Mouse (Mus musculus) forebrain, embryonic 11.5 days (tissue): ENCODE measurements around the gene Zfp944. TPM values are rescaled to one million over a fixed set of nuclear protein-coding genes. Genes with fewer than 3 reads are reported as not detected.
"Not testable (repeated sequence)": the region's sequence is repeated elsewhere in the genome, so short reads cannot be mapped to it uniquely, and the experiment has no call there.

Source experiments
- ATAC-seq: fragments of 200-750 bp; cut with Nextera tagmentation; replicated peaks from 2 replicates; pipeline ENCODE4 v1.8.0; 2017; ENCODE audit warnings: moderate TSS enrichment; ENCODE audit not compliant: low FRiP score
- DNase-seq: peaks from one replicate; pipeline ENCODE4 v3.0.0-alpha.2; 2017; ENCODE audit warnings: low spot score
- H3K27ac ChIP-seq: fragments of 300-500 bp; sonication (generic); 2 replicates; pipeline ENCODE4 v1.5.1; 2014; ENCODE audit warnings: low read depth, low read length
- H3K27me3 ChIP-seq: fragments of 300-500 bp; sonication (generic); 2 replicates; pipeline ENCODE4 v1.6.1; 2014; ENCODE audit warnings: mild to moderate bottlenecking, low read length, mixed read lengths; ENCODE audit not compliant: control insufficient read depth, insufficient read depth
- H3K36me3 ChIP-seq: fragments of 300-500 bp; sonication (generic); 2 replicates; pipeline ENCODE4 v1.6.1; 2014; ENCODE audit warnings: mild to moderate bottlenecking, low read length, moderate library complexity, mixed read lengths; ENCODE audit not compliant: control insufficient read depth, insufficient read depth
- H3K4me1 ChIP-seq: fragments of 300-500 bp; sonication (generic); replicated peaks from 2 replicates; pipeline ENCODE4 v1.6.1; 2014; ENCODE audit warnings: low read length, mixed read lengths; ENCODE audit not compliant: control insufficient read depth, insufficient read depth
- H3K4me2 ChIP-seq: fragments of 300-500 bp; sonication (generic); 2 replicates; pipeline ENCODE4 v1.6.1; 2014; ENCODE audit warnings: low read depth, mild to moderate bottlenecking, low read length, moderate library complexity, mixed read lengths; ENCODE audit not compliant: severe bottlenecking
- H3K4me3 ChIP-seq: fragments of 300-500 bp; sonication (generic); 2 replicates; pipeline ENCODE4 v1.5.1; 2014; ENCODE audit warnings: low read depth, low read length
- H3K9ac ChIP-seq: fragments of 300-500 bp; sonication (generic); 2 replicates; pipeline ENCODE4 v1.6.1; 2014; ENCODE audit warnings: low read length
- H3K9me3 ChIP-seq: fragments of 300-500 bp; sonication (generic); 2 replicates; pipeline ENCODE4 v1.6.1; 2016; ENCODE audit warnings: low read length, mixed read lengths; ENCODE audit not compliant: control insufficient read depth
- WGBS: fragments of 180-500 bp; shearing (Covaris S2); extraction: QIAGEN DNeasy Blood & Tissue Kit; methylation state at CpG from one replicate; pipeline ENCODE4 v1.1.7; 2014; 5-methylcytosine and 5-hydroxymethylcytosine counted together
- polyA plus RNA-seq: library from polyadenylated mRNA; unstranded; fragments of >200 nt; fragmentation: Nextera tagmentation; extraction: Ambion mirVana; gene quantifications from 2 replicates; pipeline ENCODE4 v1.2.1, GENCODE M21; 2014

Zfp944 gene
- 16.0 and 18.8 TPM in 2 replicates for polyA plus RNA-seq

DNA sequence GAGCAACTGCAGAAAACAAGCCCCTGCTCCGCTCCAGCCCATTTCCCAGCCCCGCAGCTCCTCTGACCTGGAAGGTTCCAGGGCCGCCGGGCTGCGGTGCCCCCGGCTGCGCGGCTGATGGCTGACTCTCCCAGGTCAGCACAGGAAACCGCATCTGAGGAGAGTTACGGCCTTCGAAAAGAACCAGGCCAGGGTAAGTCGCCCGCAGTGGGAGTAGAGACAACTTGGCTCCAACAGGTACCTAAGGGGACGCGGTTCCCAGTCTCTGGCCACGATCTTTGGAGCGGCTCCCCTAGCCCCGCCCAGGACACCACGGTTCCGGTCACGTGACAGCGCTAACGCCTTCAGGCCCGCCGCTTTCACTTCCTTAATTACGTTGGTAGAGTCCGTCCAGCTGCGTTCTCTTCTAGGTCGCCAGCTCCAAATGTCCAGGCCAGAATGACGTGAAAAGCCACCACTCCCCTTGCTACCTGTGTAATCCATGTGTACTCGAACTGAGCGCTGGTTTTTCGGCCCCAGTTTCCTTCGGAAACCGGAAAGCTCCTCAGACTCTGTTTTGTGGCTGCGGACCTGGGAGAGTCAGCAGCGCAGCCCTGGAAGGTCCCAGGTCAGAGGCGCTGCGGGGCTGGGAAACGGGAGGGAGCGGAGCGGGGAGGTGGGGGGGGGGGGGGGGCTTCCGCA lies at the start of gene Zfp944, which contains the start of gene Zfp758:
TSS of gene Zfp944 (minus strand) at position 300 of the 681 bp plus-strand sequence.
TSS of gene Zfp758 (plus strand) at position 353 of the 681 bp plus-strand sequence.
- ATAC-seq (peak; percentile 99), DNase-seq (peak; percentile 73)
- H3K27ac ChIP-seq, result peak within 1 kb of the TSS; percentile 66; the same call in 1 of the 2 replicates

DNA sequence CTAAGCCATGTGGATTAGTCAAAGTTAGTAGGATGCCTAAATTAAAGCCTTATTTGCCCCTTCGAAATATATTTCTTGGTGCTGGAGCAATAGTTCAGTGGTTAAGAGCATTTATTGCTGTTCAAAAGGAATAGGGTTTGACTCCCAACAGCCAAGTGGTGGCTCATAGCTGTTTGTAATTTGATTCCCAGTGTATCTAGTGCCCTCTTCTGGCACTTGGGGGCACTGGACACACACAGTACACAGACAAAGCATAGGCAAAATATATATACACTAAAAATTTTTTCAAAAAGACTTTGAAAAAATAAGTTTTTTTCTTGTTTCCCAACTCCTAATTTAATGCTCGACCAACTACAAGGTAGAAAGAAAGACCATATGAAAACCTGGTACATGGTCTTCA lies 49.6 kb upstream of the Zfp944 start:
- 87% methylated on average over 2 of the region's 2 CpGs for WGBS
- H3K4me1 ChIP-seq, result no peaks in the 10 kb centered on the region
- no peak for DNase-seq
- H3K4me3 ChIP-seq, result no peak overlapping the region
- no peak overlapping the region for H3K27ac ChIP-seq
- H3K9me3 ChIP-seq, result no peaks in the 10 kb centered on the region
- no peak overlapping the region for H3K9ac ChIP-seq
- no peaks in the 10 kb centered on the region for H3K27me3 ChIP-seq
- ATAC-seq, result no peak
- H3K36me3 ChIP-seq, result no peaks in the 10 kb centered on the region
- no peak overlapping the region for H3K4me2 ChIP-seq

More for the DNA sequence above, at the start of gene Zfp944, which contains the start of gene Zfp758:
- Histone ChIP-seq H3K4me2 (peak within 1 kb of the TSS; percentile 56), H3K9ac (peak within 1 kb of the TSS; percentile 56), H3K4me3 (peak within 1 kb of the TSS; percentile 52)
- 1% methylated on average over 28 of the region's 43 CpGs for WGBS
- not testable (repeated sequence) for H3K27me3 ChIP-seq, H3K9me3 ChIP-seq, H3K4me1 ChIP-seq, H3K36me3 ChIP-seq

DNA sequence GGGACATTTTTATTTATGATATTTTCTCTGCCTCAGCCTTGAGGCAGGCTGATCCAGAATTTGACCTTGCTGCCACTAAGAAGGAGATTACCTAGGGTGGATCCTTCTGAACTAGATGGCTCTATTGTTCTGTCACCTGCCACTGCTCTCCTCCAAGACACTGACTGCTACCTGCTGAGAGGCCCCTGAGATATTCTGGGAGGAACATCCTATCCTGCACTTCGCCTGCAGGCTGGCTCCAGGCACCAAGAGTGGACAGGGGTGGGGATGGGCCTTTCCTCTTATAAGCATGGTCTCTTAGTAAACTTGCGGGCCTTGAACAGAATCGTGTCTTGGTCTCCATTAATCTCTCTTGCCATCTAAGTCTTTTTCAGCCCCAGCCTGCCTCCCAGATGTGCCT lies 2.7 kb upstream of the Zfp944 start:
- no peak overlapping the region for H3K4me2 ChIP-seq
- no peaks in the 10 kb centered on the region for H3K36me3 ChIP-seq
- H3K27me3 ChIP-seq, result no peaks in the 10 kb centered on the region
- no peak overlapping the region for H3K4me3 ChIP-seq
- peaks cover 5% of the 10 kb centered on the region; the same call in 1 of the 2 replicates for H3K4me1 ChIP-seq
- H3K9me3 ChIP-seq, result peaks cover 2% of the 10 kb centered on the region; the same call in 1 of the 2 replicates
- no peak overlapping the region for H3K27ac ChIP-seq
- no peak overlapping the region for H3K9ac ChIP-seq
- 86% methylated on average over 3 of the region's 3 CpGs for WGBS
- ATAC-seq (no peak), DNase-seq (no peak)

DNA sequence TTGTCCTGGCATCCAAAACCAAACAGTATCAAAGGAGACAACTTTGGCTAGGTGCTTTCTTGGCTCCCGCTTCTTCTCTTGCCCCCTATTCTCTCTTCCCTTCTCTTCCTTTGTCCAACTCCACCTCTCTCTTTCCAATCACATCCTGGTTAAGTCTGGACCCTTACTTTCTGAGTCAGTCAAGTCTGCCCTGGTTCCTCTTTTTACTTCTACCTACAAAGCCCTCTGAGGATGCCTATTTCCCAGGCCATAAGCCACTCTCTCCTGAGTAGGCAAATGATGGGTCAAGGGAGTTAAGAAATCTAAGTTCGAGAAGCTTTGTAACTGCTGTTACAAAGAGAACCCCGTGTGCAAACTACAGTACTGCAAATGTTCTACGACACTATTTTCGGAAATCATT lies 628 bp downstream of the Zfp944 start:
- Histone ChIP-seq H3K4me2 (peak overlapping the region; percentile 56), H3K36me3 (no peaks in the 10 kb centered on the region), H3K9me3 (no peaks in the 10 kb centered on the region; the same call in 1 of the 2 replicates), H3K4me3 (peak overlapping the region; percentile 52), H3K27me3 (no peaks in the 10 kb centered on the region), H3K4me1 (peaks cover 5% of the 10 kb centered on the region; the same call in 1 of the 2 replicates), H3K9ac (peak overlapping the region; percentile 54), H3K27ac (no peak overlapping the region)
- WGBS, result 35% methylated on average over 5 of the region's 5 CpGs
- ATAC-seq, result peak; percentile 24
- no peak for DNase-seq

DNA sequence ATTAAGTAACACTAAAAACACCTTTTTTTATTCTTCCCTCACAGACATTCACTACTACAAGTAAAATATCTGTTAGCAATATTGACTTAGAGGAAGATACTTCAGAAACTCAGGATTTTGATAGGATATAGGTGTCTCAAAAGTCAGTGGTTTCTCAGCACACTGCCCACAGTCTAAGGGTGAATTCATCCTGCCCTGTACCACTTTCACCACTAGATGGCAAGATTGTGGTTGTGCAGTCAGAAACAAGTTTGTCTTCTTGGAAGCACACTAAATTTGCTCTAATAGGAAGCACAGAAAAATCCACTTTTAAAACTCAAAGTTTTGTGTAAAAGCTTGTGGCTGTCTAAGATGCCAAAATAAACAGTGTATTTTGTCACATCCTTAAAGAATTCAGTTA lies 8.4 kb downstream of the Zfp944 start:
- no peaks in the 10 kb centered on the region for H3K27me3 ChIP-seq
- no peaks in the 10 kb centered on the region for H3K9me3 ChIP-seq
- DNase-seq (no peak), ATAC-seq (0 out of 2 replicates have a peak, but pooled peaks have one; percentile 44)
- no peak overlapping the region for H3K9ac ChIP-seq
- no peaks in the 10 kb centered on the region for H3K4me1 ChIP-seq
- no peaks in the 10 kb centered on the region; the same call in 1 of the 2 replicates for H3K36me3 ChIP-seq
- no peak overlapping the region for H3K4me3 ChIP-seq
- H3K4me2 ChIP-seq, result no peak overlapping the region
- no peak overlapping the region for H3K27ac ChIP-seq

DNA sequence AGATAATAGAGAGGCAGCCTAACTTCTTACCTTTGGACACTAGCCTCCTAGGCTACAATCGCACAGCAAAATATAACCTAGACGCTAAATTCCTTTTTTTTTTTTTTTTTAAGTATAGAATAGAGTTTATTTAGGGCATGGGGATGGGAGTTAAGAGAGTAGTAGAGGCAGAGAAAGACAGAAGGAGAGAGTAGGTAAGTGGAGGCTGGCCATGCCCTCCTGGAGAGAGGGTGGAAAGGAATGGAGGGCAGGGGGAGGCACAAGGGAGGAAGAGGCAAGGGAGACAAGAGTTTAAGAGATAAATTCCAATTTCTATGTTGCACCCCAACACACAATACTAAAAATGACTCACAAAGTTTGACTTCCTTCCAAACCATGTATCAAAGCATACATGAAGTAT lies 46.0 kb downstream of the Zfp944 start:
- not testable (repeated sequence) for ATAC-seq, H3K27ac ChIP-seq, DNase-seq, H3K4me1 ChIP-seq, H3K27me3 ChIP-seq, H3K36me3 ChIP-seq, H3K9me3 ChIP-seq
- 13% methylated on average over 2 of the region's 2 CpGs for WGBS
- peak overlapping the region; percentile 46; the same call in 1 of the 2 replicates for H3K9ac ChIP-seq
- peak overlapping the region; percentile 35; the same call in 1 of the 2 replicates for H3K4me2 ChIP-seq
- H3K4me3 ChIP-seq, result peak overlapping the region; percentile 45

DNA sequence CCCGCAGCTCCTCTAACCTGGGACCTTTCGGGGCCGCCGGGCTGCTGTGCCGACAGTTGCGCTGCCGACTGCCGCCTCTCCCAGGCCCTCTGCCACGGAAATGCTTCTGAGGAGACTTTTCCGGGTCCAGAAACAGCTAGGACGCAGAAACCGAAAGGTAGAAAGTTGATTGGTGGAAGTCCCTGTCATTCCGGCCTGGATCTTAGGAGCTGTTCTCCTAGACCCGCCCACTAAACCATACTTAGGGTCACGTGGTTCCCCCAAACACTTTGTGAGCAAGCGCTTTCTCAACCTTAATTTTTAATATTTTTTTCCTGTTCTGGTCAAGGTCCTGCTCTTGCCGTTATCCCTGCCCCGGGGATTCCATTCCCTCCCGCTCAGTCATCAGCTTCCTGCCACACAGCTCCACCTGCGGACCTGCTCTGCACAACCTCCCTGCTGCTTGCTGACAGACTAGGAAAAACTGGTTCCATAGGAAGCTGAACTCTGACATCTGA lies 46.4 kb downstream of the Zfp944 start, which contains the start of gene CT030661.1:
TSS of gene CT030661.1 (minus strand) at position 108 of the 497 bp plus-strand sequence.
- ATAC-seq (peak; percentile 99), DNase-seq (peak; percentile 85)
- H3K27ac ChIP-seq, result 0 out of 2 replicates have a peak within 1 kb of the TSS, but pooled peaks have one; percentile 31
- H3K4me2 ChIP-seq, result peak within 1 kb of the TSS; percentile 42; the same call in 1 of the 2 replicates
- H3K4me3 ChIP-seq, result peak within 1 kb of the TSS; percentile 45
- H3K27me3 ChIP-seq, H3K9me3 ChIP-seq, H3K4me1 ChIP-seq, H3K36me3 ChIP-seq: not testable (repeated sequence)
- H3K9ac ChIP-seq, result peak within 1 kb of the TSS; percentile 59
- WGBS, result under 1% methylated on average over 20 of the region's 20 CpGs

DNA sequence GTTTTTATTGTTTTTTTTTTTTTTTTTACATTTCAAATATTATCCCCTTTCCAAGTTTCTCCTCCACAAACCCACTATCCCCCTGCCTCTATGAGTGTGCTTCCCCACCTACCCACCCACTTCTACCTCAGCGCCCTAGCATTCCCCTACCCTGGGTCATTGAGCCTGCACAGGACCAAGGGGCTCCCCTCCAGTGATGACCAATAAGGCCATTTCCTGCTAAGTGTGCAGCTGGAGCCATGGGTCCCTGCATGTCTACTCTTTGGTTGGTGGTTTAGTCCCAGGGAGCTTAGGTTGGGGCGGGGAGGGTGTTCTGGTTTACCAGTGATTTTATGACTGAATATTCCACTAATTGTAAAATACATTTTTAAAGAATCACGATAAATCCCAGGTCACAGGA lies 47.0 kb downstream of the Zfp944 start:
- H3K9me3 ChIP-seq, DNase-seq, H3K36me3 ChIP-seq, H3K4me1 ChIP-seq, H3K27me3 ChIP-seq: not testable (repeated sequence)
- peak overlapping the region; percentile 42; the same call in 1 of the 2 replicates for H3K4me2 ChIP-seq
- H3K27ac ChIP-seq, result 0 out of 2 replicates have a peak overlapping the region, but pooled peaks have one; percentile 31
- H3K9ac ChIP-seq, result peak overlapping the region; percentile 59
- 2% methylated on average over 3 of the region's 3 CpGs for WGBS
- ATAC-seq, result peak; percentile 82
- H3K4me3 ChIP-seq, result peak overlapping the region; percentile 45
